Mouse (Mus musculus): Measurements from ENCODE around the gene Stx1a.
A peak's percentile ranks its signal among the peaks of the same experiment; 100 is the strongest.
"Not testable (repeated sequence)": the region's sequence is repeated elsewhere in the genome, so short reads cannot be mapped to it uniquely, and the experiment has no call there.

The Stx1a gene

GRCm38 (mm10) chr5:135042105-135042788 lies 19.0 kb downstream of the Stx1a start:
- DNase-seq = peak; percentile 65

- DNase-seq = no peak
Observed at GRCm38 (mm10) chr5:135044575-135044974, 21.3 kb downstream of the Stx1a start.

- no peak for DNase-seq
Observed at GRCm38 (mm10) chr5:135048539-135048938, 25.3 kb downstream of the Stx1a start.

GRCm38 (mm10) chr5:135049268-135049667 lies 26.0 kb downstream of the Stx1a start:
- not testable (repeated sequence) for DNase-seq

GRCm38 (mm10) chr5:135053356-135053755 lies 30.1 kb downstream of the Stx1a start:
- DNase-seq = no peak

GRCm38 (mm10) chr5:135063629-135064381 lies 40.5 kb downstream of the Stx1a start, which contains the start of gene Dnajc30:
Gene Dnajc30, plus strand, starts transcription at chr5:135064202.
- peak; percentile 96 for DNase-seq

GRCm38 (mm10) chr5:135064382-135064766 lies 41.1 kb downstream of the Stx1a start:
- DNase-seq = no peak

- DNase-seq = not testable (repeated sequence)
Observed at GRCm38 (mm10) chr5:135064909-135065446, 41.7 kb downstream of the Stx1a start, which contains the start of gene Bud23. Gene Bud23, minus strand, starts transcription at chr5:135064959.

GRCm38 (mm10) chr5:135066008-135066407 lies 42.7 kb downstream of the Stx1a start:
- no peak for DNase-seq

- DNase-seq = peak; percentile 28
Observed at GRCm38 (mm10) chr5:135070448-135070847, 47.2 kb downstream of the Stx1a start.

GRCm38 (mm10) chr5:135072061-135072460 lies 48.8 kb downstream of the Stx1a start:
- DNase-seq = no peak

- DNase-seq = no peak
Observed at GRCm38 (mm10) chr5:135072720-135073119, 49.4 kb downstream of the Stx1a start.

GRCm38 (mm10) chr5:135073349-135074150 lies 50.3 kb downstream of the Stx1a start:
- no peak for DNase-seq

GRCm38 (mm10) chr5:135075655-135076054 lies 52.4 kb downstream of the Stx1a start:
- DNase-seq = no peak

GRCm38 (mm10) chr5:135076368-135076767 lies 53.1 kb downstream of the Stx1a start:
- no peak for DNase-seq

- peak; percentile 20 for DNase-seq
Observed at GRCm38 (mm10) chr5:135076931-135077505, 53.7 kb downstream of the Stx1a start.

GRCm38 (mm10) chr5:135077564-135078481 lies 54.5 kb downstream of the Stx1a start, which contains the start of gene Vps37d:
Gene Vps37d, minus strand, starts transcription at chr5:135078266.
- DNase-seq = peak; percentile 94

- DNase-seq = no peak
Observed at GRCm38 (mm10) chr5:135078482-135078810, 55.2 kb downstream of the Stx1a start.

- DNase-seq = no peak
Observed at GRCm38 (mm10) chr5:135079578-135079977, 56.3 kb downstream of the Stx1a start.

GRCm38 (mm10) chr5:135080539-135080938 lies 57.3 kb downstream of the Stx1a start:
- DNase-seq = no peak

- no peak for DNase-seq
Observed at GRCm38 (mm10) chr5:135086871-135087270, 63.6 kb downstream of the Stx1a start.

All from liver (tissue).